Mouse (Mus musculus): ENCODE data around the gene Incenp. TPM values are rescaled to one million over a fixed set of nuclear protein-coding genes. Genes with fewer than 3 reads are reported as not detected.

Gene Incenp
- 39.8 and 41.0 TPM in 2 replicates for polyA plus RNA-seq (2014; fragmentation: Nextera tagmentation; extraction: Ambion mirVana)

DNA sequence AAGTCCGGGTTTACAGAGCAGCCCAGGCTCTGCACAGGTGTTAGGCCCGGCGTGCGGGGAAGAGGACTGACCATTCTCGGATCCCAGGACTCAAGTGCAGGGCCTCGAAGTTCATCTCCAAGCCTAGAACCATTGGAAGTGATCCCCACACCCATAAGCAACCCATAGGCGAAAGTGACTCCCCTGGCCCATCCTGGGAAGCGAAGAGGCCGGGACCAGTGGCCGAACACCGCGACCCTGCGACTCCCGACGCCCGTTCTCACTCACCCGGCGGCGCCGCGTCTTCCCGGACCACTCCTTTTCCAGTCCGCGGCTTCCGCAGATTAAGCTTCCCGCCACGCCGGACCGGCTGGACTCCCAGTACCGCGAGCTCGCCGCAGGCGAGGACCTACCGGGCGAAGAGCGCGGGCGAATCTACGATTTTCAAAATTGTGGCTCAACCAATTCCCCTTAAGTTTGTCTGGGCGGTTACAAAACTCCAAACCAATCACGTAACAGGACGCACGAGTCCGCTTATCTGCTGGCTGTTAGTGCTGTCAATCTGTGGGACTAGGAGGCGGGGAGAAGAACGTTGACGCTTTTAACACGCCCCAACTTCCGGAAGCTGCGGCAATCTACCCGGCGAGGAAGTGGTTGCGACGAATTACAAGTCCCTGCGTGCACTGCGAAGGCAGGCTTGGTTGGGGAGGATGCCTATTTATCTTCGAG, at the start of gene Incenp:
Gene Incenp, minus strand, starts transcription at position 480 of the 708 bp plus-strand sequence.
- ATAC-seq = peak; percentile 99
- WGBS = under 1% methylated on average over 58 of the region's 58 CpGs

DNA sequence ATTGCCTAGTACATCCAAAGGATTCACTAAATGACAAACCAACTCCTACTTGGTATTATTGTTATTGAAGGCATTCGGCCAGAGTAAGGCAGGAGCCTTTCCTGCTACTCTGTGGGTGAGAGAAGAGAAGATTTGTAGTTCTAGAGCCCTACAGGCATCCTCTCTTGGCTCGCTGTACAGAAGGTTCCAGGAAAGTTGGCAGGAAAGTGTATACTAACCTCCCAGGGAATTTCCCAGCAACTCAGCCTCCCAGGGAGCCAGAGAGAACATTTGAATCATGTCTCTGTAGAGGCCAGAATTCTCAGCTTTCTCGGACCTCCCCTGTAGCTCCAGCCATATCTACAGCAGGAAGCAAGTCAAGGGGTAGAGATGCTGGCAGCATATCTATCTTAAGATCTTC, 47.6 kb upstream of the Incenp start:
- H3K9me3 ChIP-seq (replicated peaks; ENCODE audit: control insufficient read depth, low read length) = no peaks in the 10 kb centered on the region
- H3K4me3 ChIP-seq (ENCODE audit: low read depth, low read length) = no peak overlapping the region
- H3K27me3 ChIP-seq (replicated peaks; ENCODE audit: control insufficient read depth, insufficient read depth, low read length) = no peaks in the 10 kb centered on the region
- no peak overlapping the region for H3K27ac ChIP-seq (ENCODE audit: low read depth, low read length)
- no peak overlapping the region for H3K9ac ChIP-seq (ENCODE audit: low read length)
- DNase-seq (ENCODE audit: low spot score) (no peak), ATAC-seq (no peak)
- no peaks in the 10 kb centered on the region for H3K36me3 ChIP-seq (ENCODE audit: control insufficient read depth, insufficient read depth, low read length)
- no peak overlapping the region for H3K4me2 ChIP-seq (ENCODE audit: low read length)
- no peaks in the 10 kb centered on the region for H3K4me1 ChIP-seq (ENCODE audit: control insufficient read depth, insufficient read depth, low read length)
- WGBS = 87% methylated on average over 3 of the region's 3 CpGs

More for the DNA sequence above, at the start of gene Incenp:
- Histone ChIP-seq H3K9me3 (replicated peaks; ENCODE audit: control insufficient read depth, low read length) (no peaks in the 10 kb centered on the region), H3K36me3 (ENCODE audit: control insufficient read depth, insufficient read depth, low read length) (peaks cover 15% of the 10 kb centered on the region), H3K9ac (ENCODE audit: low read length) (peak within 1 kb of the TSS; percentile 81), H3K4me1 (ENCODE audit: control insufficient read depth, insufficient read depth, low read length) (peaks cover 19% of the 10 kb centered on the region), H3K4me2 (ENCODE audit: low read length) (peak within 1 kb of the TSS; percentile 80), H3K4me3 (ENCODE audit: low read depth, low read length) (peak within 1 kb of the TSS; percentile 81), H3K27ac (ENCODE audit: low read depth, low read length) (peak within 1 kb of the TSS; percentile 74), H3K27me3 (replicated peaks; ENCODE audit: control insufficient read depth, insufficient read depth, low read length) (no peaks in the 10 kb centered on the region)
- peak; percentile 99 for DNase-seq (ENCODE audit: low spot score)

DNA sequence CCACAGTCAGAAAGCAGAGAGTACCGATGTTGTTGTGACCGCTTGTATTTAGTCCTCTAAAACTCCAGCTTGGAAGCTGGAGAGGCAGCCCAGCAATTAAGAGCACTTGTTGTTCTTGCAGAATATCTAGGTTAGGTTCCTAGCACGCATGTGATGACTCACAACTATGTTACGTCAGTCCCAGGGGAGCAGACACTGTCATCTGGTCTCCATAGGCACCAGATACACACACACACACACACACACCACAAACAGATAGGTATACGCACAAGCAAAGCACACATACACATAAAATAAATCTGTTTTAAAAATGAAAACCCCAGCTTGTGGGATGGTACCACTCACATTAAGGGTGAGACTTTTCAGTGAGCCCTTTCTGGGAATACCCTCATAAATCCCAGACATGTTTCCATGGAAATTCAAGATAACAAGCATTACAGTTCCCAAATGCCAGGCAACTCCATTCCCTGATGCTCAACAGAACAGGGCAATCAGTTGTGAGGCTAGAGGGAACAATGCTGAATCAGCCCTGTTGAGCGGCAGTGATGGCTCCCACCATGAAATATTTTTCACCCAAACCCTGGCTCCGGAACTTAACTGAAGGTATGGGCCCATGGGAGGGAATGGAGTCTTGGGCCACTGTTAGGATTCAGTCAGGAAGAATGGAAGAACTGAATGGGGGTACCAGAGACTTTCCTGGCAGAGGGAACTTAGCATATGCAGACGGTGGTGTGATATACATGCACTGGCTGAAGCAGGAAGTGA, 46.6 kb upstream of the Incenp start:
- no peak overlapping the region for H3K4me3 ChIP-seq (ENCODE audit: low read depth, low read length)

DNA sequence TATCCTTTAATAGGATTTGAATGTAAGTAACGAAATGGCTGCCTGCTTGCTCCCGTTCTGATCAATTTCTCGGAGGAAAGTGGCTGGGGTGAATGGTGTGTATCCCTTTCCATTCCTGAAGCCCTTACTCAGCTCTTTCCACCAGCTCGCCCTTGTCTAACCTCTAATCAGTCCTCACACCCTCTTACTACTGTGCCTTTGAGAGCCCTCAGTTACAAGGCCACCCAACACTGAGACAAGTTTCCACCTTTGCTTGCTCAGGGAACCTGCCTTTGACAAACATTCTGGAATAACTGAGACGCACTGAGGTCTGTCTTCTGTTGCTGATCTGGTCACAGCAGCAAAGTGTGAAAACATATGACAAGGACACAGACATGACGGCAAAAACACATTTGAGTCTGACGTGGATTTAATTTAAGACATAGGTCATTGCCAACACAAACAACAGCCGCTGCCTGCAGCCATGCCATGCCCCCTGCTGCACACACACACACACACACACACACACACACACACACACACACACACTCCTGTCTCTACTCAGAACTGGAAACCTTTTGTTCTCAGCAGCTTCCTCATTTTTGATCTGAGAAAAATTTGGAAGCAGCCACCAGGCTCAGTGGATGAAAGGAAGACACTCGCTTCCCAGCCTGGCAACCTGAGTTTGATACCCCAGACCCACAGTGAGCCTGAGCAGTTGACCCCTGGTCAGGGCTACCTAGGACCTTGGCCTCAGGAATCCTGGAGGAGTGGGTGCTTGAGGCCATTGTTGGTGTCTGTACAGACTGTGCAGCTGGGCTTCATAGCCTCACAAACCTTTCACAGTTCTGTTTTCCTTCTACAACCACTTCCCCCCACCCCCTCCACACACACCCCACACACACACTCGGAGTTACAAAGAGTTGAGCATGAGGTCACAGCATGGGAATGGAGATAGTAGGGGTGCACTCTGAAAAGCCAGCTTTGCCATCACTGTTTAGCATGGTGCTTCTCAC, 43.5 kb upstream of the Incenp start:
- Histone ChIP-seq H3K27me3 (replicated peaks; ENCODE audit: control insufficient read depth, insufficient read depth, low read length) (no peaks in the 10 kb centered on the region), H3K9me3 (replicated peaks; ENCODE audit: control insufficient read depth, low read length) (no peaks in the 10 kb centered on the region), H3K9ac (ENCODE audit: low read length) (no peak overlapping the region), H3K27ac (ENCODE audit: low read depth, low read length) (no peak overlapping the region), H3K36me3 (ENCODE audit: control insufficient read depth, insufficient read depth, low read length) (no peaks in the 10 kb centered on the region), H3K4me2 (ENCODE audit: low read length) (no peak overlapping the region), H3K4me3 (ENCODE audit: low read depth, low read length) (no peak overlapping the region), H3K4me1 (ENCODE audit: control insufficient read depth, insufficient read depth, low read length) (no peaks in the 10 kb centered on the region)
- WGBS = 71% methylated on average over 10 of the region's 10 CpGs
- DNase-seq (ENCODE audit: low spot score) (no peak), ATAC-seq (no peak)

More for the DNA sequence above, 46.6 kb upstream of the Incenp start:
- Histone ChIP-seq H3K36me3 (ENCODE audit: control insufficient read depth, insufficient read depth, low read length) (no peaks in the 10 kb centered on the region), H3K9me3 (replicated peaks; ENCODE audit: control insufficient read depth, low read length) (no peaks in the 10 kb centered on the region), H3K4me2 (ENCODE audit: low read length) (no peak overlapping the region), H3K9ac (ENCODE audit: low read length) (no peak overlapping the region), H3K27me3 (replicated peaks; ENCODE audit: control insufficient read depth, insufficient read depth, low read length) (no peaks in the 10 kb centered on the region), H3K27ac (ENCODE audit: low read depth, low read length) (no peak overlapping the region), H3K4me1 (ENCODE audit: control insufficient read depth, insufficient read depth, low read length) (no peaks in the 10 kb centered on the region)
- WGBS = 91% methylated on average over 8 of the region's 8 CpGs
- no peak for DNase-seq (ENCODE audit: low spot score)
- ATAC-seq = no peak

DNA sequence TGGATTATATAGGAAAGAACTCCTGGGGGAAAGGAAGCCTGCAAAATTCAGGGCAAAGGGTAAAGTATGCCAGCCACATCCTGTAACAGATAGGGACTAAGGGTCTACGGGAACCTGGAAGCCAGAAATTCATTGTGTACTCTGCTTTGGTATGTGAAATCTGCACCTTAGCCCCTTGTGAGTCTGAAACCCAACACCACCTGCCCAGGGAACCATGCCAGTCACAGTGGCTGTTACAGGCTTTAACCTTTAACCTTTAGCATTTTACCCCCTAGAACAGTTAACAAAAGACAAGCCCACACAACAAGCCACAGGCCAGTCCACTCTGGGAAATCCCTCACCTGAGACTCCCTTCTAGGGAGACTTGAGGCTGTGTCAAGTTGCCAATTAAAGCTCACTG, 42.5 kb upstream of the Incenp start:
- WGBS = 64% methylated on average over 1 of the region's 1 CpGs
- DNase-seq (ENCODE audit: low spot score) = no peak
- Histone ChIP-seq H3K4me3 (ENCODE audit: low read depth, low read length) (no peak overlapping the region), H3K27ac (ENCODE audit: low read depth, low read length) (no peak overlapping the region), H3K9me3 (replicated peaks; ENCODE audit: control insufficient read depth, low read length) (no peaks in the 10 kb centered on the region), H3K36me3 (ENCODE audit: control insufficient read depth, insufficient read depth, low read length) (no peaks in the 10 kb centered on the region), H3K27me3 (replicated peaks; ENCODE audit: control insufficient read depth, insufficient read depth, low read length) (no peaks in the 10 kb centered on the region), H3K4me2 (ENCODE audit: low read length) (no peak overlapping the region), H3K9ac (ENCODE audit: low read length) (no peak overlapping the region), H3K4me1 (ENCODE audit: control insufficient read depth, insufficient read depth, low read length) (no peaks in the 10 kb centered on the region)
- ATAC-seq = no peak

DNA sequence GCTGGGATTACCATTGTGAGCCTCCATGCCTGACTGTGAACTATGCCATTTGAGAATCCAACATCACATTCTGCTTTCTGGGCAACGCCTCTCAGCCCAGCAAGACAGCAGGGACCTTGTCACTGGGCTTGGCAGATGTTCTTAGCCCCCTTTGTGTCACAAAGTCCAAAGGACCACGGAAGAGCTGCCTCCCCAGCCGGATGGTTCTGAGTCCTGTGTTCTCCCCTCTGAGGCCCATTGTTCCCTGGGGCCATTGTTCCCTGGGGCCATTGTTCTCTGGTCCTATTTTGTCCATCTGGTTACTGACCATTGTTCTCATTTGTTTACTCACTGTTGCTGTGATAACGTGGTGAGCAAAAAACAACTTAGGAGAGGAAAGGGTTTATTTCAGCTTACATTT, 41.6 kb upstream of the Incenp start:
- ATAC-seq (no peak), DNase-seq (ENCODE audit: low spot score) (no peak)
- no peaks in the 10 kb centered on the region for H3K9me3 ChIP-seq (replicated peaks; ENCODE audit: control insufficient read depth, low read length)
- H3K4me1 ChIP-seq (ENCODE audit: control insufficient read depth, insufficient read depth, low read length) = no peaks in the 10 kb centered on the region
- H3K4me3 ChIP-seq (ENCODE audit: low read depth, low read length) = no peak overlapping the region
- H3K36me3 ChIP-seq (ENCODE audit: control insufficient read depth, insufficient read depth, low read length) = no peaks in the 10 kb centered on the region
- H3K27ac ChIP-seq (ENCODE audit: low read depth, low read length) = no peak overlapping the region
- H3K4me2 ChIP-seq (ENCODE audit: low read length) = no peak overlapping the region
- WGBS = 9% methylated on average over 4 of the region's 4 CpGs
- no peaks in the 10 kb centered on the region for H3K27me3 ChIP-seq (replicated peaks; ENCODE audit: control insufficient read depth, insufficient read depth, low read length)
- H3K9ac ChIP-seq (ENCODE audit: low read length) = no peak overlapping the region

DNA sequence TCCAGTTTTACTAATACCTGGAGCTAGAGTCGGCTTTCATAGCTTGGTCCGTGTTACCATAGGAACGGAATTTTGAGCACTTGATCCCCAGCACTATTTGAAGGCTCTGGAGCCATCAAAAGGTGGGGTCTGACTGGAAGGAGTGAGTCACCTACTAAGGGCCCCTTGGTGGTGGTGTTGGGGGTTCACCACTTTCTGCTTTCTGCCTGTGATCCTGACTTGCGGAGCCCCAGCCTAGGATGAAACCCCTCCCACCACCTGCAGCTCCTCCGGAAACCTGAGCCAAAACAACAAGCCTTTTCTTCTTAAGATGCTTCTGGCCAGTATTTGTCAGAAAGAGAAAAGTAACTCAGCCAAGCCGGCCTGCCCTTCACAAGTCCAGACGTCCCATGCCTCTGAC, 40.5 kb upstream of the Incenp start:
- no peak for DNase-seq (ENCODE audit: low spot score)
- no peaks in the 10 kb centered on the region for H3K4me1 ChIP-seq (ENCODE audit: control insufficient read depth, insufficient read depth, low read length)
- H3K4me3 ChIP-seq (ENCODE audit: low read depth, low read length) = no peak overlapping the region
- H3K9me3 ChIP-seq (replicated peaks; ENCODE audit: control insufficient read depth, low read length) = no peaks in the 10 kb centered on the region
- 60% methylated on average over 7 of the region's 7 CpGs for WGBS
- no peaks in the 10 kb centered on the region for H3K27me3 ChIP-seq (replicated peaks; ENCODE audit: control insufficient read depth, insufficient read depth, low read length)
- H3K27ac ChIP-seq (ENCODE audit: low read depth, low read length) = no peak overlapping the region
- H3K36me3 ChIP-seq (ENCODE audit: control insufficient read depth, insufficient read depth, low read length) = no peaks in the 10 kb centered on the region
- ATAC-seq = no peak
- H3K4me2 ChIP-seq (ENCODE audit: low read length) = no peak overlapping the region
- no peak overlapping the region for H3K9ac ChIP-seq (ENCODE audit: low read length)

DNA sequence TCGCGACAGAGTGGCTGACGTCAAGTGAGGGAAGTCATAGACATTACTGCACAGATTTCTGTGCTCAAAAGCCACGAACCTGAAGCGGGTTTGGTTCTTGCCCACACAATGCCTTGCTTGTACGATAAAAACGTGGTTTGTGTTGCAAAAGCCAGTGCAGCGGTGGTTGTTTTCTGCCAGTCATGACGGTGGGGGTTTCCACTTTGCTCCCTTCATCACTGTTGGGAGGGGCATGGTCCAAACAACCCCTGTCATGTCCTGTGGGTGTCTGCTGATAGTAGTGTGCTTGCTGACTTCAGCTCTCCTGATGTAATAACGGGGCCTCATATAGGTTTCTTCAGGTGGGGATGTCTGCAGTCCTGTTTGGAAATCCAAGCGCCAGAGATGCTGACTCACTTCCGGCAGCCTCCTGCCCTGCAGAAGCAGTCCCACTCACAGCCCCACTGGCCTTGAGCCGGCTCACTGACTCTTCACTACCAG, 39.5 kb upstream of the Incenp start:
- H3K9ac ChIP-seq (ENCODE audit: low read length) = no peak overlapping the region
- no peak for DNase-seq (ENCODE audit: low spot score)
- no peak for ATAC-seq
- no peak overlapping the region for H3K4me2 ChIP-seq (ENCODE audit: low read length)
- H3K4me1 ChIP-seq (ENCODE audit: control insufficient read depth, insufficient read depth, low read length) = no peaks in the 10 kb centered on the region
- no peak overlapping the region for H3K27ac ChIP-seq (ENCODE audit: low read depth, low read length)
- 80% methylated on average over 13 of the region's 13 CpGs for WGBS
- H3K36me3 ChIP-seq (ENCODE audit: control insufficient read depth, insufficient read depth, low read length) = no peaks in the 10 kb centered on the region
- H3K9me3 ChIP-seq (replicated peaks; ENCODE audit: control insufficient read depth, low read length) = no peaks in the 10 kb centered on the region
- no peak overlapping the region for H3K4me3 ChIP-seq (ENCODE audit: low read depth, low read length)
- no peaks in the 10 kb centered on the region for H3K27me3 ChIP-seq (replicated peaks; ENCODE audit: control insufficient read depth, insufficient read depth, low read length)
